Mouse (Mus musculus) adrenal gland, postnatal 14 days (tissue): Measurements from ENCODE around the gene Ubtf. TPM values are rescaled to one million over a fixed set of nuclear protein-coding genes. Genes with fewer than 3 reads are reported as not detected.
"Not testable (repeated sequence)": the region's sequence is repeated elsewhere in the genome, so short reads cannot be mapped to it uniquely, and the experiment has no call there.

ENCODE experiments used
- DNase-seq: peaks from one replicate; pipeline ENCODE4 v3.0.0; 2021; ENCODE audit warnings: mixed read lengths
- long read RNA-seq, 2 experiments: library from polyadenylated mRNA; stranded (forward); transcript quantifications; one replicate each; pipeline ENCODE4 v2.0.0; 2021
- total RNA-seq: library from RNA; stranded (reverse); gene quantifications from 2 replicates; pipeline ENCODE4 v1.2.3, GENCODE M21; 2021

Ubtf gene
- 102 and 106 TPM in 2 replicates for total RNA-seq
- long read RNA-seq, experiment 1, full-length matches to known transcripts = 69 of 110 reads
- long read RNA-seq, experiment 1, partial matches to known transcripts = 13 of 110 reads
- long read RNA-seq, experiment 1, other reads (novel, unspliced or antisense) = 28 of 110 reads
- long read RNA-seq, experiment 2, full-length matches to known transcripts = 56 of 87 reads
- long read RNA-seq, experiment 2, partial matches to known transcripts = 11 of 87 reads
- long read RNA-seq, experiment 2, other reads (novel, unspliced or antisense) = 20 of 87 reads

- peak; percentile 90 for DNase-seq
Observed at GRCm38 (mm10) chr11:102319410-102319792, at the start of gene Ubtf. TSS of gene Ubtf (minus strand) at chr11:102319742.

GRCm38 (mm10) chr11:102369263-102369662, 49.7 kb upstream of the Ubtf start:
- DNase-seq = no peak

GRCm38 (mm10) chr11:102368347-102368746, 48.8 kb upstream of the Ubtf start:
- DNase-seq = no peak

- DNase-seq = no peak
Observed at GRCm38 (mm10) chr11:102367504-102368280, 48.1 kb upstream of the Ubtf start.

GRCm38 (mm10) chr11:102366103-102366502, 46.6 kb upstream of the Ubtf start, which contains the start of gene Slc4a1:
TSS of gene Slc4a1 (minus strand) at chr11:102366203.
- not testable (repeated sequence) for DNase-seq

- no peak for DNase-seq
Observed at GRCm38 (mm10) chr11:102365699-102366098, 46.2 kb upstream of the Ubtf start.

GRCm38 (mm10) chr11:102364570-102365371, 45.2 kb upstream of the Ubtf start:
- no peak for DNase-seq

- no peak for DNase-seq
Observed at GRCm38 (mm10) chr11:102363623-102364022, 44.1 kb upstream of the Ubtf start.

GRCm38 (mm10) chr11:102361776-102362495, 42.4 kb upstream of the Ubtf start:
- DNase-seq = no peak

- no peak for DNase-seq
Observed at GRCm38 (mm10) chr11:102358365-102358764, 38.8 kb upstream of the Ubtf start.

- DNase-seq = no peak
Observed at GRCm38 (mm10) chr11:102356636-102357350, 37.3 kb upstream of the Ubtf start.

GRCm38 (mm10) chr11:102356190-102356589, 36.6 kb upstream of the Ubtf start:
- DNase-seq = no peak

GRCm38 (mm10) chr11:102355501-102355900, 36.0 kb upstream of the Ubtf start:
- DNase-seq = no peak

- no peak for DNase-seq
Observed at GRCm38 (mm10) chr11:102353021-102353431, 33.5 kb upstream of the Ubtf start.

GRCm38 (mm10) chr11:102352378-102352777, 32.8 kb upstream of the Ubtf start:
- DNase-seq = no peak

GRCm38 (mm10) chr11:102350981-102351523, 31.5 kb upstream of the Ubtf start:
- DNase-seq = no peak

GRCm38 (mm10) chr11:102350416-102350815, 30.9 kb upstream of the Ubtf start:
- DNase-seq = no peak

GRCm38 (mm10) chr11:102349189-102349954, 29.8 kb upstream of the Ubtf start:
- no peak for DNase-seq

GRCm38 (mm10) chr11:102348771-102349170, 29.2 kb upstream of the Ubtf start:
- DNase-seq = no peak

GRCm38 (mm10) chr11:102348101-102348585, 28.6 kb upstream of the Ubtf start:
- DNase-seq = no peak
